24 mouse cellular contexts compared by ENCODE assay signal in genomic region chr10:83945503-83945902, GRCm38 (mm10).
DNase-seq lines count a peak whose midpoint lies in the region; ATAC-seq and TF ChIP-seq lines count a peak whose summit lies in the region.
"Had no signal": no experiment of that assay in that cellular context is flagged by ENCODE, and none has a peak within 500 bp of the region (broad histone marks: within the 10 kb centered on the region; RNA-seq: fewer than 3 reads in every experiment).

No protein-coding gene starts in this region.

- H3K9ac ChIP-seq in intestine, embryonic 15.5 days, result no peak overlapping the region
- H3K9ac ChIP-seq in intestine, postnatal 0 days (ENCODE audit: low read depth, low read length), result no peak overlapping the region
- H3K9ac ChIP-seq in liver, embryonic 12.5 days, result no peak overlapping the region
- H3K9ac ChIP-seq in midbrain, embryonic 15.5 days, result no peak overlapping the region
- H3K9ac ChIP-seq: embryonic facial prominence, embryonic 12.5 days had no signal

- intact Hi-C loops in left cerebral cortex, postnatal 10 days (cut with DNase I), result no loop called here

- no peak overlapping the region for H3K4me2 ChIP-seq in intestine, embryonic 15.5 days (replicated peaks)
- no peak overlapping the region for H3K4me2 ChIP-seq in intestine, postnatal 0 days (replicated peaks; ENCODE audit: low read depth)
- H3K4me2 ChIP-seq in liver, embryonic 12.5 days, result peak overlapping the region; percentile 19
- no peak overlapping the region for H3K4me2 ChIP-seq in midbrain, embryonic 15.5 days
- H3K4me2 ChIP-seq: embryonic facial prominence, embryonic 12.5 days; heart, embryonic 11.5 days; midbrain, embryonic 11.5 days had no signal

- H3K9me3 ChIP-seq in intestine, embryonic 15.5 days, result no peaks in the 10 kb centered on the region
- H3K9me3 ChIP-seq in intestine, postnatal 0 days (ENCODE audit: control insufficient read depth), result no peaks in the 10 kb centered on the region
- no peaks in the 10 kb centered on the region for H3K9me3 ChIP-seq in liver, embryonic 12.5 days (replicated peaks)
- H3K9me3 ChIP-seq in midbrain, embryonic 15.5 days, result no peaks in the 10 kb centered on the region
- H3K9me3 ChIP-seq: embryonic facial prominence, embryonic 12.5 days had no signal

- H3K36me3 ChIP-seq in intestine, embryonic 15.5 days, result no peaks in the 10 kb centered on the region
- H3K36me3 ChIP-seq in intestine, postnatal 0 days (ENCODE audit: control insufficient read depth, insufficient read depth), result no peaks in the 10 kb centered on the region
- no peaks in the 10 kb centered on the region for H3K36me3 ChIP-seq in liver, embryonic 12.5 days
- H3K36me3 ChIP-seq in midbrain, embryonic 15.5 days (replicated peaks), result no peaks in the 10 kb centered on the region
- H3K36me3 ChIP-seq: embryonic facial prominence, embryonic 12.5 days had no signal

- no peak for TF ChIP-seq CTCF in intestine, postnatal 0 days (IDR thresholded peaks at IDR 0.05; ENCODE audit: low read depth)

- ATAC-seq in intestine, embryonic 15.5 days, result peak; percentile 28; the same call in 1 of the 2 replicates
- no peak for ATAC-seq in intestine, postnatal 0 days
- peak; percentile 80 for ATAC-seq in liver, embryonic 12.5 days
- peak; percentile 71 for ATAC-seq in megakaryocyte progenitor cell, adult 5-6 weeks (replicated peaks; ENCODE audit: poor library complexity)
- ATAC-seq in megakaryocyte, adult 5-6 weeks (ENCODE audit: poor library complexity, severe bottlenecking), result no peak
- no peak for ATAC-seq in midbrain, embryonic 15.5 days (replicated peaks)
- ATAC-seq: forebrain, embryonic 14.5 days had no signal

- 0 out of 2 replicates have a peak, but pooled peaks cover 7% of the 10 kb centered on the region for H3K4me1 ChIP-seq in intestine, embryonic 15.5 days (replicated peaks)
- no peaks in the 10 kb centered on the region for H3K4me1 ChIP-seq in intestine, postnatal 0 days (replicated peaks; ENCODE audit: control insufficient read depth, insufficient read depth, low read length)
- peaks cover 35% of the 10 kb centered on the region for H3K4me1 ChIP-seq in liver, embryonic 12.5 days
- H3K4me1 ChIP-seq in midbrain, embryonic 15.5 days, result no peaks in the 10 kb centered on the region
- H3K4me1 ChIP-seq: embryonic facial prominence, embryonic 12.5 days had no signal

- peak; percentile 23 for DNase-seq in c-Kit-positive CD71-positive TER-119-positive erythroid progenitor cells, embryonic 14.5 days (ENCODE audit: low spot score)
- no peak for DNase-seq in left cerebral cortex, postnatal 10 days (ENCODE audit: extremely low spot score in 1 of 2, low spot score in 2 of 2)
- DNase-seq: adrenal gland, adult 2 months; cerebellum, adult 8-10 months; heart, postnatal 10 days; kidney, adult 18-20 months; kidney, postnatal 10 days; lung, adult 18-20 months; lung, postnatal 4 days; thymus, adult 2 months; thymus, postnatal 4 days had no signal

- WGBS in intestine, embryonic 15.5 days, result 32% methylated on average over 9 of the region's 9 CpGs
- WGBS in intestine, postnatal 0 days, result 21% methylated on average over 9 of the region's 9 CpGs
- 41% methylated on average over 9 of the region's 9 CpGs for WGBS in liver, embryonic 12.5 days (ENCODE audit: insufficient replicate concordance)
- 87% methylated on average over 9 of the region's 9 CpGs for WGBS in midbrain, embryonic 15.5 days

- no peaks in the 10 kb centered on the region for H3K27me3 ChIP-seq in intestine, embryonic 15.5 days (replicated peaks)
- H3K27me3 ChIP-seq in intestine, postnatal 0 days (replicated peaks; ENCODE audit: control insufficient read depth, insufficient read depth, low read length), result no peaks in the 10 kb centered on the region
- H3K27me3 ChIP-seq in liver, embryonic 12.5 days (replicated peaks), result no peaks in the 10 kb centered on the region
- H3K27me3 ChIP-seq in midbrain, embryonic 15.5 days (replicated peaks), result no peaks in the 10 kb centered on the region
- H3K27me3 ChIP-seq: embryonic facial prominence, embryonic 12.5 days had no signal

- H3K4me3 ChIP-seq in intestine, embryonic 15.5 days (replicated peaks), result no peak overlapping the region
- no peak overlapping the region for H3K4me3 ChIP-seq in intestine, postnatal 0 days (ENCODE audit: low read depth, low read length)
- no peak overlapping the region for H3K4me3 ChIP-seq in liver, embryonic 12.5 days
- H3K4me3 ChIP-seq in midbrain, embryonic 15.5 days, result no peak overlapping the region
- H3K4me3 ChIP-seq: embryonic facial prominence, embryonic 12.5 days; erythroblast, embryonic 14.5 days; left cerebral cortex, adult 2 months had no signal

- H3K27ac ChIP-seq in intestine, embryonic 15.5 days, result no peak overlapping the region
- H3K27ac ChIP-seq in intestine, postnatal 0 days (ENCODE audit: low read depth, low read length), result no peak overlapping the region
- no peak overlapping the region for H3K27ac ChIP-seq in liver, embryonic 12.5 days
- no peak overlapping the region for H3K27ac ChIP-seq in midbrain, embryonic 15.5 days
- H3K27ac ChIP-seq: embryonic facial prominence, embryonic 12.5 days; left cerebral cortex, adult 2 months; stomach, postnatal 0 days had no signal

Comparison
In these comparisons a context has a peak if more than half of its experiments do, and no peak if none do; other contexts are left out.
1. ATAC-seq: peak in intestine, embryonic 15.5 days (single experiment), liver, embryonic 12.5 days (single experiment) and megakaryocyte progenitor cell, adult 5-6 weeks (single experiment); none in intestine, postnatal 0 days (single experiment), megakaryocyte, adult 5-6 weeks (single experiment) and midbrain, embryonic 15.5 days (single experiment).